10 mouse cellular contexts compared by ENCODE assay signal in the genomic region with DNA sequence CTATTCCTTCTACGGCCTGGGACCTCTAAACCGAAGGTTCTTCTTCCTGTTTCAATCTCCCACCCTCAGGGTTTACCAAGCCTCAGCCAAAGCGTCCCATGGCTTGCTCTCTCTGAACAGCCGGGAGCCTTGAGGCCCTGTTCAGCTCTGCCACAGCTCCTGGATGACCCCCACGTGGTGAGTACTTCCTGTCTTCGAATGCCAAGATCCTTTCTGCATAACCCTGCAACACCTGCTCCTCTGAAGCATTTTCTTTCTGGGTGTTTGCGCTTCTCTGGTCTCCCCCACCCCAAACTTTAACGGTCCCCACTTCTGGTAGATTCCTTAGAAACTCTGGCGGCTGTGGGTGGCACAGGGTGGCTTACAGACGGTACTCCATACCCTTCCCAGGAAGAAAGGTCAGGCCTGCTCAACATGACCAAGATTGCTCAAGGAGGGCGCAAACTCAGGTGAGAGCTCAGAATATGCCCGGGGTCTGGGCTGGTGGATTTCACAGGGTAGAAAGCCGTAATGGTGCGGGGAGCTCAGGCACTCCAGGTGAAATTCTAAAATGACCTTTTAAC. TPM values are rescaled to one million over a fixed set of nuclear protein-coding genes. Genes with fewer than 3 reads are reported as not detected.
DNase-seq lines count a peak whose midpoint lies in the region; ATAC-seq and TF ChIP-seq lines count a peak whose summit lies in the region.
"Had no signal": no experiment of that assay in that cellular context is flagged by ENCODE, and none has a peak within 500 bp of the region (broad histone marks: within the 10 kb centered on the region; RNA-seq: fewer than 3 reads in every experiment).

No protein-coding gene starts in this region.

- no peak for TF ChIP-seq EP300 in lung, postnatal 0 days (IDR thresholded peaks at IDR 0.05)

- TF ChIP-seq CTCF in lung, postnatal 0 days (IDR thresholded peaks at IDR 0.05) = no peak

- peak; percentile 17 for DNase-seq in embryo, embryonic 11 days
- DNase-seq in embryo, embryonic 10 days (ENCODE audit: low spot score) = no peak
- no peak for DNase-seq in lung, postnatal 0 days (ENCODE audit: low spot score)
- DNase-seq in lung, adult 18-20 months = no peak
- DNase-seq in liver, embryonic 13.5 days = no peak
- DNase-seq in thymus, postnatal 10 days (ENCODE audit: low spot score in 2 of 2) = peak; percentile 68 to 76
- DNase-seq in retina, postnatal 1 day = no peak
- no peak for DNase-seq in spleen, adult 12 weeks (ENCODE audit: low spot score)
- DNase-seq: kidney, adult 11 months had no signal

- peak overlapping the region; percentile 40 for H3K4me3 ChIP-seq in lung, postnatal 0 days (ENCODE audit: low read depth, low read length)
- peak overlapping the region; percentile 68 for H3K4me3 ChIP-seq in liver, embryonic 13.5 days (replicated peaks)

- H3K27me3 ChIP-seq in lung, postnatal 0 days (replicated peaks; ENCODE audit: insufficient read depth, low read length) = peaks cover 42% of the 10 kb centered on the region
- H3K27me3 ChIP-seq in liver, embryonic 13.5 days = peaks cover 32% of the 10 kb centered on the region

- no peak overlapping the region for H3K27ac ChIP-seq in lung, postnatal 0 days (ENCODE audit: low read length)
- H3K27ac ChIP-seq in liver, embryonic 13.5 days = 0 out of 2 replicates have a peak overlapping the region, but pooled peaks have one; percentile 41

- ATAC-seq in lung, postnatal 0 days = no peak
- ATAC-seq in liver, embryonic 13.5 days (ENCODE audit: low read depth) = peak; percentile 14

- H3K36me3 ChIP-seq in lung, postnatal 0 days (ENCODE audit: insufficient read depth, low read length) = no peaks in the 10 kb centered on the region
- H3K36me3 ChIP-seq in liver, embryonic 13.5 days = 0 out of 2 replicates have a peak, but pooled peaks cover 15% of the 10 kb centered on the region

- H3K4me1 ChIP-seq in lung, postnatal 0 days (ENCODE audit: insufficient read depth, low read depth, low read length) = peaks cover 8% of the 10 kb centered on the region
- H3K4me1 ChIP-seq in liver, embryonic 13.5 days (replicated peaks) = peaks cover 68% of the 10 kb centered on the region

- H3K4me2 ChIP-seq in lung, postnatal 0 days (replicated peaks; ENCODE audit: low read depth, low read length) = peak overlapping the region; percentile 69
- H3K4me2 ChIP-seq in liver, embryonic 13.5 days = peak overlapping the region; percentile 93

- H3K9me3 ChIP-seq in lung, postnatal 0 days (ENCODE audit: low read length) = no peaks in the 10 kb centered on the region
- no peaks in the 10 kb centered on the region for H3K9me3 ChIP-seq in liver, embryonic 13.5 days (replicated peaks)

- H3K9ac ChIP-seq in lung, postnatal 0 days (replicated peaks; ENCODE audit: low read depth) = no peak overlapping the region
- H3K9ac ChIP-seq in liver, embryonic 13.5 days = peak overlapping the region; percentile 76

- 34% methylated on average over 14 of the region's 14 CpGs for WGBS in lung, postnatal 0 days
- WGBS in liver, embryonic 13.5 days (ENCODE audit: insufficient replicate concordance) = 15% methylated on average over 14 of the region's 14 CpGs

RNA-seq across cellular contexts. Expression of gene Arhgap9, which starts 3.8 kb away (rescaled TPM):
- 8.5 TPM in 2 replicates for polyA plus RNA-seq in lung, postnatal 0 days (2015; fragmentation: Nextera tagmentation; extraction: Ambion mirVana)
- 14.0 and 15.1 TPM in 2 replicates for polyA plus RNA-seq in liver, embryonic 13.5 days (2015; fragmentation: Nextera tagmentation; extraction: Ambion mirVana)

RNA-seq across cellular contexts. Expression of gene Mars, which starts 13.9 kb away (rescaled TPM):
- 61.1 and 63.1 TPM in 2 replicates for polyA plus RNA-seq in lung, postnatal 0 days (2015; fragmentation: Nextera tagmentation; extraction: Ambion mirVana)
- 150 and 166 TPM in 2 replicates for polyA plus RNA-seq in liver, embryonic 13.5 days (2015; fragmentation: Nextera tagmentation; extraction: Ambion mirVana)

RNA-seq across cellular contexts. Expression of gene Gli1, which starts 16.2 kb away (rescaled TPM):
- polyA plus RNA-seq in lung, postnatal 0 days (2015; fragmentation: Nextera tagmentation; extraction: Ambion mirVana) = 4.2 and 5.2 TPM in 2 replicates
- polyA plus RNA-seq in liver, embryonic 13.5 days (2015; fragmentation: Nextera tagmentation; extraction: Ambion mirVana) = 0.21 and 0.31 TPM in 2 replicates

RNA-seq across cellular contexts. Expression of gene Inhbe, which starts 28.7 kb away (rescaled TPM):
- not detected in 2 replicates for polyA plus RNA-seq in lung, postnatal 0 days (2015; fragmentation: Nextera tagmentation; extraction: Ambion mirVana)
- polyA plus RNA-seq in liver, embryonic 13.5 days (2015; fragmentation: Nextera tagmentation; extraction: Ambion mirVana) = 0.32 and 0.38 TPM in 2 replicates
- polyA plus RNA-seq: brain, embryonic 14.5 days had no signal

RNA-seq across cellular contexts. Expression of gene Mbd6, which starts 36.7 kb away (rescaled TPM):
- 13.5 and 14.2 TPM in 2 replicates for polyA plus RNA-seq in lung, postnatal 0 days (2015; fragmentation: Nextera tagmentation; extraction: Ambion mirVana)
- 5.9 and 6.5 TPM in 2 replicates for polyA plus RNA-seq in liver, embryonic 13.5 days (2015; fragmentation: Nextera tagmentation; extraction: Ambion mirVana)

Comparison
In these comparisons a context has a peak if more than half of its experiments do, and no peak if none do; other contexts are left out.
1. DNase-seq: peak in embryo, embryonic 11 days (single experiment) and thymus, postnatal 10 days (2 of 2); none in embryo, embryonic 10 days (single experiment), lung, postnatal 0 days (single experiment), lung, adult 18-20 months (0 of 2), liver, embryonic 13.5 days (single experiment), retina, postnatal 1 day (single experiment) and spleen, adult 12 weeks (single experiment).